Mouse (Mus musculus) heart, postnatal 25 days (tissue): ENCODE results near the gene Cdc5l. TPM values are rescaled to one million over a fixed set of nuclear protein-coding genes. Genes with fewer than 3 reads are reported as not detected.
"Not testable (repeated sequence)": the region's sequence is repeated elsewhere in the genome, so short reads cannot be mapped to it uniquely, and the experiment has no call there.

Experiments
- DNase-seq: peaks from one replicate; pipeline ENCODE4 v3.0.0; 2022; ENCODE audit warnings: low spot score
- intact Hi-C: fragments of 180-260 bp; cut with DNase I; formaldehyde crosslinking; loops from one replicate; pipeline ENCODE4 v1.15.1; 2025
- total RNA-seq, 2 experiments: library from RNA; stranded (reverse); gene quantifications; 2 replicates each; pipeline ENCODE4 v1.2.3; 2021

Cdc5l gene
- 10 to 100 TPM; 36.7 to 42.8 TPM for total RNA-seq

- DNase-seq, result peak; percentile 94
- intact Hi-C loops, result no loop called here
Observed at GRCm38 (mm10) chr17:45433419-45434261, at the start of gene Cdc5l. Gene Cdc5l, minus strand, starts transcription at chr17:45433737.

- no peak for DNase-seq
- intact Hi-C loops, result no loop called here
Observed at GRCm38 (mm10) chr17:45480429-45480828, 46.9 kb upstream of the Cdc5l start.

DNA sequence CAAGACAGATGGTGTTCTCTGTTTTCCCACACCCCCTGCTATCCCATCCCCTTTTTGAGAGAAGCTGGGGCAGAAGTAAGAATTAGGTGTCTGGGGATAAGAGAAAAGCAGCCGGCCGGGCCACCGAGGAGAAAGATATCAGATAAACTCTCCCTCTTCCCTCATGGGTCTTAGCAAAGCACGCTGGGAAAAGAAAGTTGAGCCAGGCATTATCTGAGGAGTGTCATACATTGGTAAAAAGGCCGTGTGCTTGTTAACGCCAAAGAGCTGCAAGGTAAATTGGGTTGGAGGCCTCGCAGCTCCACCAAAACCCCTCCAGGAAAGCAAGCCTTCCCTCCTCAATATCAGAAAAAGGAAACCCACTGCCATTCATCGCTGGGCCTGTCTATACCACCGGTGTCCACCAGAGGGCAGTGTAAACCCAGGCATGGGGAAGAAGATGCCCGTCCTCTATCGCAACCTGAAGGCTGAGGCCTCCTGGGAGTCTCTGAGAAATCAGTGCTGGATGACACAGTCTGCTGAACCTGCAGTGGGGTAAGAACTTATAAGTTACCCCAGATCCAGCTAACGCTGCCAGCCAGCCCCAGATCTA, 44.8 kb upstream of the Cdc5l start:
- DNase-seq, result peak; percentile 18
- intact Hi-C loops, result loop anchor here (1.0 kb wide), 1 partner anchor 74 kb away; no protein-coding TSS in a partner anchor

DNA sequence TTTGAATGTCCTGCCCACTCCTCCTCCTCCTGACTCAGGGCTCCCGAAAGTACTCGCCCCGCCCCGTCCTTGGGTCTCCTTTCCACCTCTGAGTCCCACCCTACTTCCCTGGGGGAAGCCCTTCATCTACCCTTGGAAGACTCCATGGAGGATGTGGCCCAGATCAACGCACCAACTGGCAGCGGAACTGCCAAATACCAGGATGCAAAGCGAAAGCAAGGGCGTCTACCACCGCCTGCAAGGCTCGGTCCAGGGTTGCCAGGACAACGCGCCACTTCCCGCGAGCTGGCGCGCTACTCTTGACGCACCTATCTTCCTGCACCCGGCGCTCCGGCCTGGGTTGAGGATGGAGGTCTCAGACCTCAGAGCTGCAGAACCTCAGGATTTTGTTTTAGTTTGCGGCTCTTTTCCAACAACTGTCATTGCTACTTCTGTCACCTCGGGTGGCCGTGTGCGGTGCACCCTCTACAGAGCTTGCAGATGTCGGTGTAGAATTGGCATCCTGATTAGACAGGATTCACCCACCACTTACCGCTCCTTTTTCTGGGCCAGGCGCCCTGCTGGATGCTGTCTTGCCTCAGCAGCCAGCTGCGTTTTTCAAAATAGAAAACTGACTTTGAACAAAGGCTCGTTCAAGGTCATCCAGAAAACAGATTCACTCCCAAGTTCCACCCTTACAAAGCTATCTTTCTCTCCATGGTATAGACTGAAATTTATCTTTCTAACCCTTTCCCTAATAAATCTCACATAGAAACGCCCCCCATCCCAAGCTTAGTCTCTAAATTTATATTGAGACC, 41.3 kb upstream of the Cdc5l start, which contains the start of gene Spats1:
Gene Spats1 (minus strand): TSS at position 747 of the 797 bp plus-strand sequence.
- intact Hi-C loops, result no loop called here
- DNase-seq, result peak; percentile 13

GRCm38 (mm10) chr17:45474146-45474545, 40.6 kb upstream of the Cdc5l start:
- intact Hi-C loops, result no loop called here
- DNase-seq, result no peak

DNA sequence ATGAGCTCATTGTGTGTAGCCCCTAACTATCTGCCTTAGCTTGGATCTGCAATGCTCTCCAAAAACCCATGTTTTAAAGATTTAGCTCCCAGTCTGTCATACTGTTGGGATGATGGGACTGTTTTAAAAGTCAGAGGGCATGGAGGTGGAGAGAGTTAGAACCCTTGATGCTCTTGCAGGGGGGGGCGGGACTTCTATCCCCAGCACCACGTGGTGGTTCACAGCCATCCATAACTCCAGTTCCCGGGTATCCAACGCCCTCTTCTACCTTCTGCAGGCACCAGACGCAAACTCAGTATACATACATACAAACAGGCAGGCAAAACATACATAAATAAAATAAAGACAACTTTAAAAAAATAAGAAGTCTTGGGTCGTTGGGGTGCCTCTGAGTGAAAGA, 40.1 kb upstream of the Cdc5l start:
- intact Hi-C loops, result no loop called here
- no peak for DNase-seq

- intact Hi-C loops, result no loop called here
Observed at GRCm38 (mm10) chr17:45470726-45471125, 37.2 kb upstream of the Cdc5l start.

DNA sequence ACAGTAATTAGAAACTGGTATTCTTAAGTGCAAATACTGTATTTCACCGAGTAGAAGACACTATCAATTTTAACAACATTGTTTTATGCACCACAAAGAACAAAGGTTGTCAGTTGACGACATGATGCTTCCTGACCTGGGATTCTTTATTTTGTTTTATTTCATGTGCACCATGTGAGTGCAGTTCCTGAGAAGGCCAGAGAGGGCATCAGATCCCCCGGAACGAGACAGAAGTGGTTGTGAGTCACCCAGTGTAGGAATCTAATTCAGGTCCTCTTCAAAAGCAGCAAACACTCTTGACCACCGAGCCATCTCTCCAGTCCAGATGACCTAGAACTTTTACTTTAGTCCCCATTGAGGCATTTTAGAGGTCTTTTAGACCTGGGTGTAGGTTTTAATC, 34.8 kb upstream of the Cdc5l start:
- no peak for DNase-seq
- intact Hi-C loops, result no loop called here

More at GRCm38 (mm10) chr17:45470726-45471125, 37.2 kb upstream of the Cdc5l start:
- DNase-seq, result no peak

- DNase-seq, result no peak
- intact Hi-C loops, result no loop called here
Observed at GRCm38 (mm10) chr17:45466701-45467100, 33.2 kb upstream of the Cdc5l start.

GRCm38 (mm10) chr17:45464255-45464654, 30.7 kb upstream of the Cdc5l start:
- intact Hi-C loops, result no loop called here

GRCm38 (mm10) chr17:45462506-45462905, 29.0 kb upstream of the Cdc5l start:
- intact Hi-C loops, result no loop called here
- no peak for DNase-seq

More at GRCm38 (mm10) chr17:45464255-45464654, 30.7 kb upstream of the Cdc5l start:
- DNase-seq, result no peak

DNA sequence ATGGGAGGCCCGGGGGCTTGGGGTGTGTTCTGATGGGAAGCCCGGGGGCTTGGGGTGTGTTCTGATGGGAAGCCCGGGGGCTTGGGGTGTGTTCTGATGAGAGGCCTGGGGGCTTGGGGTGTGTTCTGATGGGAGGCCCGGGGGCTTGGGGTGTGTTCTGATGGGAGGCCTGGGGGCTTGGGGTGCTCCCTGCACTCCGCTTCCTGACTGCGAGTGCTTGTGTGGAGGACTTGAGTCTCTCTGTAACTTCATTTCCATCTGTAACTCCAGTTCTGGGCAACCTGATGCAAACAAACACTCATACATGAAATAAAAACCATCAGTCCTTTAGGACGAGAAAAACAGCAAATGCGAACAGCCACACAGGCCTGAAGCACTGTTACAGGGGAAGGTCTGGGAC, 25.5 kb upstream of the Cdc5l start:
- intact Hi-C loops, result no loop called here
- no peak for DNase-seq

DNA sequence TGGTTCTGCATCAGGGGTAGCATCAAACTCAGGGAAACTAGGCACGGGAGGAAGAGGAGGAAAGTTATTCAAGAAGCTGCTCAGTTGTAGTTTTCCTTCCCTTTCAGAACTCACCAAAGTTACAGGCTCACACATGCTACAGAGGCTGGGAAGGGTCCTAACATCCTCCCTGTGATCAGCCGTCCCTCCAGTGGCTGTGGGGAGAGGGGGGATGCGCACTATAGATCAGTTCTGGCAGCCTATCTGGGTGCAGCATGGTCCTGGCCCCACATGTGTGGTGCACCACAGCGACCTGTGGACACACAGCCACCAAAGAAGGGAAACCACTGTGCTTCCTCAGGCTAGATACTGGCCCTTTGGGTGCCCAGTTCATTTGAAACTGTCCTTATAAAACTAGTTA, 25.0 kb upstream of the Cdc5l start:
- intact Hi-C loops, result no loop called here
- DNase-seq, result no peak

DNA sequence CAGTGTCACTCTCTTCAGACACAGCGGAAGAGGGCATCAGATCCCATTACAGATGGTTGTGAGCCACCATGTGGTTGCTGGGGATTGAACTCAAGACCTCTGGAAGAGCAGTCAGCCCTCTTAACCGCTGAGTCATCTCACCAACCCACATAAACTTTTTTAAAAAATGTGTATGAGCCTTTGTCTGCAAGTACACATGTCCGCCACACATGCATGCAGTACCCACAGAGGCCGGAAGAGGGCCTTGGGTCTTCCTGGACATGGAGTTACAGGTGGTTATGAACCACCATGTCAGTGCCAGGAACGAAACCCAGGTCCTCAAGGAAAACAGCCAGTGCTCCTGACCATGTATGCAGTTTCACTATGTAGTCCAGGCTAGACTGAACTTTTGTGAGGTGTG, 23.9 kb upstream of the Cdc5l start:
- intact Hi-C loops, result no loop called here
- no peak for DNase-seq

DNA sequence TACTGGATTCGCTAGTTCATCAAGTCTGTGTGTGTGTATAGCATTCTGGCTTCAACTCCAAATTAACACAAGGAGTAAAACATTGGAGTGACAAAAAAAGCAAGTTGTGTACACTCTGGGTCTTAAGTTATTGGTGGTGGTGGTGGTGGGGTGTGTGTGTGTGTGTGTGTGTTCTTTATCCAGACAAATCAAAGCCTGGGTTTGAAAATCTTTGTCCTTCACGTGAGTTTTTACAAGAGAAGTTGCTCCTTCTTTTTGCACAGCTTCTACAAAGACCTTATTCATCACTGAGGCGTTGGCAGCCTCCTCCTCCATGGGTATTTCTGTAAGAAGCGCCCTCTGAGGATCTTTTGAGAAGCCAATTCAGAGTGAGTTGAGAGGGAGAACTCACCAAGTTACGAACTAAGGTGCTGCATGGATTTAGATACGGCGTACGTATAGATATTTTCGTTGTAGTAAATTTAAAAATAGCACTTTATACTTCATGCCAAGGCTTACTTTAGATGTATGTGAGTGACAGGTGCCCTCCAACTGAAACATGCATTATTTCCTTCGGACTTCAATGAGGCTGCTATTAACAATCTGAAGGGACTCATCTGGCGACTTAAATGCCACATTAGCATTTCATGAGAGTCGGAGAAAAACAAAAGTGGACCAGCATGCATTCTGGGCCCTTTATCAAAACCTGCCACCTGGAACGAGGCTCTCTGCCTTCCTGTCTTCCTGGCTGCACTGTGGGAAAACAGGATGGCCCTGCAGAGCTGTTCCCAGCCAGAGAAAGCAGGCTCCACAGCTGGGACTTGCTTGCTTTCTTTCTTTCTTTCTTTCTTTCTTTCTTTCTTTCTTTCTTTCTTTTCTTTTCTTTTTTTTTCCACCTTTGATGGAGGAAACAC, 23.0 kb upstream of the Cdc5l start:
- no peak for DNase-seq
- intact Hi-C loops, result no loop called here

DNA sequence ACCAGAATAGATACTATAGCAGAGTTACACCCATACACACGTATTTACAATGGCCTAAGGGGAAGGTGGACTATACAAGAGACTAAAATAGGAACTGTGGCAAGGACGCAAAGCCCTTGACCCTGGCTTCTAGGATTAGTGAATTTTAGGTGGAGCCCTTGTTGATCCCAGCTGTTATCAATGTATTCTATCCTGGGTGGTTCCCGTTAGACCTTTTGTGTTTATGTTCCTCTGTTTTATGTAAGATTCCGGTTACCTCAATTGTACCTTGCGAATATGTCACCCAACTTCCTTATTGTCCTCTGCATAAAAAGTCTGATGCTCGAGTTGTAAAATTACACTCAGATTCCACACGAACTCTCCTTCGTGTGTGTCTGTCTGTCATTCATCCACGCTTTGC, 22.2 kb upstream of the Cdc5l start:
- intact Hi-C loops, DNase-seq: not testable (repeated sequence)

- no peak for DNase-seq
- intact Hi-C loops, result no loop called here
Observed at GRCm38 (mm10) chr17:45454794-45455193, 21.3 kb upstream of the Cdc5l start.

- no peak for DNase-seq
- intact Hi-C loops, result no loop called here
Observed at GRCm38 (mm10) chr17:45452271-45452670, 18.7 kb upstream of the Cdc5l start.

DNA sequence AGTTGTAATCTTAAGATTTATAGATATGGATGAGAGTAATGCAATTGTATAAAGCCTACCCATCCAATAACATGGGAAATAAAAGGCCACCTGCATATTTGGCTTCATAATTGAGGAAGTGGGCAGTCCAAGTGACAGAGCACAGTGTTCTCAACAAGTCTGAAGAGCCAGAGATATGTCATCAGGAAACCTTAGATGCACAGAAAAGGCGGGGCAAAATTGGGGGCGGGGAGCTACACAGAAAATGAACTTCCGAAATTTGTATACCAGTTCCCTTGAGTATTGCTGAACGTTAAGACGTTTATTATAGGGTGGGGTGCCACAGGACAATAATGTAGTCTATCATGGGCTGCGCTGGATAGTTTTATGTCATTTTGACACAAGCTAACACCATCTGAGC, 16.6 kb upstream of the Cdc5l start:
- no peak for DNase-seq
- intact Hi-C loops, result no loop called here

GRCm38 (mm10) chr17:45449586-45449985, 16.0 kb upstream of the Cdc5l start:
- DNase-seq, result no peak
- intact Hi-C loops, result no loop called here
